Mouse (Mus musculus) forebrain, embryonic 13.5 days (tissue): ENCODE measurements around the gene Nr2c1. TPM values are rescaled to one million over a fixed set of nuclear protein-coding genes. Genes with fewer than 3 reads are reported as not detected.

Experiments used
- ATAC-seq: fragments of 200-750 bp; cut with Nextera tagmentation; 2 replicates; pipeline ENCODE4 v1.8.0; 2017
- H3K27ac ChIP-seq: fragments of 300-500 bp; sonication (generic); 2 replicates; pipeline ENCODE4 v1.5.1; 2015; ENCODE audit warnings: inconsistent platforms, mild to moderate bottlenecking, moderate library complexity
- H3K27me3 ChIP-seq: fragments of 300-500 bp; sonication (generic); 2 replicates; pipeline ENCODE4 v1.6.1; 2015; ENCODE audit warnings: mild to moderate bottlenecking, inconsistent platforms
- H3K36me3 ChIP-seq: fragments of 300-500 bp; sonication (generic); 2 replicates; pipeline ENCODE4 v1.6.1; 2015; ENCODE audit warnings: mild to moderate bottlenecking, inconsistent platforms; ENCODE audit not compliant: poor library complexity, severe bottlenecking
- H3K4me1 ChIP-seq: fragments of 300-500 bp; sonication (generic); 2 replicates; pipeline ENCODE4 v1.6.1; 2015; ENCODE audit warnings: inconsistent platforms
- H3K4me2 ChIP-seq: fragments of 300-500 bp; sonication (generic); 2 replicates; pipeline ENCODE4 v1.6.1; 2015; ENCODE audit warnings: inconsistent platforms, mild to moderate bottlenecking, moderate library complexity
- H3K4me3 ChIP-seq: fragments of 300-500 bp; sonication (generic); 2 replicates; pipeline ENCODE4 v1.5.1; 2015; ENCODE audit warnings: mild to moderate bottlenecking, inconsistent platforms
- H3K9ac ChIP-seq: fragments of 300-500 bp; sonication (generic); 2 replicates; pipeline ENCODE4 v1.6.1; 2015; ENCODE audit warnings: mild to moderate bottlenecking, inconsistent platforms
- H3K9me3 ChIP-seq: fragments of 300-500 bp; sonication (generic); replicated peaks from 2 replicates; pipeline ENCODE4 v1.6.1; 2016; ENCODE audit warnings: inconsistent platforms
- WGBS: fragments of 180-500 bp; shearing (Covaris S2); methylation state at CpG from one replicate; pipeline ENCODE4 v1.1.7; 2015; 5-methylcytosine and 5-hydroxymethylcytosine counted together
- polyA plus RNA-seq: library from polyadenylated mRNA; unstranded; fragments of >200 nt; fragmentation: Nextera tagmentation; extraction: Ambion mirVana; gene quantifications from 2 replicates; pipeline ENCODE4 v1.2.1, GENCODE M21; 2015

The Nr2c1 gene
- 7.8 and 8.6 TPM in 2 replicates for polyA plus RNA-seq

DNA sequence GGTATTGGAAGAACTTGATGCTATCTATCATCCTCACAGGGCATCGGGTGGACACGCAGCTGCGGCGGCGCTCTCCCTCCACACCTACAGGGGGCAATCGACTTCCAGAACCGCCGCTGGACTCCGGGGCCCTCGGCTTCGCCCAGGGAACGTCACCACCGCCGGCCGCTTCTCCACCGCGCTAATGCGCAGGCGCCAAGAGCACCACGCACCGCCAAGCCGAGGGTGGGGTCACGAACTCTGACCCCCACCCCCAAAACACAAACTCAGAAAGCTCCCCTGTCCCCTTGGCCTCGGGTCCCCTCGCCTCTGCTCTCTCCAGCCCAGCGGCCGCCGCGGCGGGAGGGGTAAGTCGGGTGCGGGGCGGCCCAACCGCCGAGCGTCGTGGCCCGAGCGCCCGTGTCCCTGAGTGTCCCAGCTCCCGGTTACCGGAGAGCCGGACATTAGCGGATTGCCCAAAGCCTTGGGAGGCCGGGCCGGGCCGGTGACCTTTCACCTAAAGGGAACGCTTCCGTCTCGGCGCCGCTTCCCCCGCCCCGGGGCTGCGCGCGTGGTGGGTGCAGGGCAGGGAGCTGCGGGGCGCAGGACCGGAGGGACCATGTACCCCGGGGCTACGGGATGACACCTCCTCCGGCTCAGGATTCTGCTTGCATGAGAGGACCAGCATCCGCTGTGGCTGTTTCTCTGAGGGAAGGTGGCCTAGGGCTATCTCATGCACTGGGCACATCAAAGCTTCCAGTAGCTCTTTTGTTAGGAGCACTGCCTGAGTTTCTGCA lies at the start of gene Nr2c1:
Gene Nr2c1 (plus strand): TSS at position 268 of the 776 bp plus-strand sequence.
- Histone ChIP-seq H3K9ac (peak within 1 kb of the TSS; percentile 90), H3K4me1 (peaks cover 18% of the 10 kb centered on the region), H3K27me3 (no peaks in the 10 kb centered on the region), H3K36me3 (no peaks in the 10 kb centered on the region), H3K4me2 (peak within 1 kb of the TSS; percentile 74), H3K27ac (peak within 1 kb of the TSS; percentile 52), H3K4me3 (peak within 1 kb of the TSS; percentile 86), H3K9me3 (no peaks in the 10 kb centered on the region)
- under 1% methylated on average over 64 of the region's 64 CpGs for WGBS
- peak; percentile 95 for ATAC-seq

DNA sequence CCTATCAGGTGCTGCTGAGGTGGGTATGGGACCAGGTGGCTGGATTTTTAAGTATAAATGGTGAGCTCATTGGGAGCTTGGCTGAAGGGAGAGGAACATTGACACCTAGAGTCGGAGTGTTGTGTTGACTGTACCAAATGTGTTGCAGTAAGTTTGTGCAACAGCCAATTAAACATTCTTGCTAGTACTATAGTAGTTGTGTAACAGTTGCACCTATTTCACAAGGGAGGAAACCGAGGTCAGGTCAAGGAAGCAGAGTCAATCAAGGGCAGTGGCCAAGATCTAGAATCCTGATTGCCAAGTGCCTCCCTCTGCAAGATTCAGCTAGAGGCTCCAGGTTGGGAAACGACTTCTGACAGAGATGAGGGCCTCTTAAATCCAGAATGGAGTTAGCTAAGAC lies 49.7 kb upstream of the Nr2c1 start:
- Histone ChIP-seq H3K4me3 (no peak overlapping the region), H3K9ac (no peak overlapping the region), H3K27me3 (no peaks in the 10 kb centered on the region), H3K9me3 (no peaks in the 10 kb centered on the region), H3K4me2 (no peak overlapping the region), H3K27ac (no peak overlapping the region), H3K4me1 (no peaks in the 10 kb centered on the region), H3K36me3 (no peaks in the 10 kb centered on the region)
- 82% methylated on average over 3 of the region's 3 CpGs for WGBS
- ATAC-seq: no peak

- no peak overlapping the region for H3K4me3 ChIP-seq
- ATAC-seq: no peak
- WGBS: 92% methylated on average over 10 of the region's 10 CpGs
- no peak overlapping the region for H3K4me2 ChIP-seq
- H3K9ac ChIP-seq: no peak overlapping the region
- no peaks in the 10 kb centered on the region for H3K36me3 ChIP-seq
- no peaks in the 10 kb centered on the region for H3K4me1 ChIP-seq
- no peaks in the 10 kb centered on the region for H3K9me3 ChIP-seq
- no peaks in the 10 kb centered on the region for H3K27me3 ChIP-seq
- H3K27ac ChIP-seq: no peak overlapping the region
Observed at GRCm38 (mm10) chr10:94105498-94105897, 42.3 kb upstream of the Nr2c1 start.

GRCm38 (mm10) chr10:94107168-94107567 lies 40.7 kb upstream of the Nr2c1 start:
- Histone ChIP-seq H3K4me3 (no peak overlapping the region), H3K36me3 (no peaks in the 10 kb centered on the region), H3K4me2 (no peak overlapping the region), H3K9me3 (no peaks in the 10 kb centered on the region), H3K27ac (no peak overlapping the region), H3K4me1 (no peaks in the 10 kb centered on the region), H3K27me3 (no peaks in the 10 kb centered on the region), H3K9ac (no peak overlapping the region)
- 85% methylated on average over 4 of the region's 4 CpGs for WGBS
- no peak for ATAC-seq

GRCm38 (mm10) chr10:94107607-94108006 lies 40.2 kb upstream of the Nr2c1 start:
- 95% methylated on average over 7 of the region's 7 CpGs for WGBS
- no peak for ATAC-seq
- Histone ChIP-seq H3K27ac (no peak overlapping the region), H3K4me1 (no peaks in the 10 kb centered on the region), H3K9me3 (no peaks in the 10 kb centered on the region), H3K36me3 (no peaks in the 10 kb centered on the region), H3K4me2 (no peak overlapping the region), H3K9ac (no peak overlapping the region), H3K4me3 (no peak overlapping the region), H3K27me3 (no peaks in the 10 kb centered on the region)

- no peaks in the 10 kb centered on the region for H3K36me3 ChIP-seq
- H3K27ac ChIP-seq: no peak overlapping the region
- no peaks in the 10 kb centered on the region for H3K27me3 ChIP-seq
- no peaks in the 10 kb centered on the region for H3K4me1 ChIP-seq
- no peak overlapping the region for H3K4me3 ChIP-seq
- ATAC-seq: no peak
- no peak overlapping the region for H3K4me2 ChIP-seq
- H3K9ac ChIP-seq: no peak overlapping the region
- WGBS: 93% methylated on average over 6 of the region's 6 CpGs
- no peaks in the 10 kb centered on the region for H3K9me3 ChIP-seq
Observed at GRCm38 (mm10) chr10:94108791-94109190, 39.0 kb upstream of the Nr2c1 start.

DNA sequence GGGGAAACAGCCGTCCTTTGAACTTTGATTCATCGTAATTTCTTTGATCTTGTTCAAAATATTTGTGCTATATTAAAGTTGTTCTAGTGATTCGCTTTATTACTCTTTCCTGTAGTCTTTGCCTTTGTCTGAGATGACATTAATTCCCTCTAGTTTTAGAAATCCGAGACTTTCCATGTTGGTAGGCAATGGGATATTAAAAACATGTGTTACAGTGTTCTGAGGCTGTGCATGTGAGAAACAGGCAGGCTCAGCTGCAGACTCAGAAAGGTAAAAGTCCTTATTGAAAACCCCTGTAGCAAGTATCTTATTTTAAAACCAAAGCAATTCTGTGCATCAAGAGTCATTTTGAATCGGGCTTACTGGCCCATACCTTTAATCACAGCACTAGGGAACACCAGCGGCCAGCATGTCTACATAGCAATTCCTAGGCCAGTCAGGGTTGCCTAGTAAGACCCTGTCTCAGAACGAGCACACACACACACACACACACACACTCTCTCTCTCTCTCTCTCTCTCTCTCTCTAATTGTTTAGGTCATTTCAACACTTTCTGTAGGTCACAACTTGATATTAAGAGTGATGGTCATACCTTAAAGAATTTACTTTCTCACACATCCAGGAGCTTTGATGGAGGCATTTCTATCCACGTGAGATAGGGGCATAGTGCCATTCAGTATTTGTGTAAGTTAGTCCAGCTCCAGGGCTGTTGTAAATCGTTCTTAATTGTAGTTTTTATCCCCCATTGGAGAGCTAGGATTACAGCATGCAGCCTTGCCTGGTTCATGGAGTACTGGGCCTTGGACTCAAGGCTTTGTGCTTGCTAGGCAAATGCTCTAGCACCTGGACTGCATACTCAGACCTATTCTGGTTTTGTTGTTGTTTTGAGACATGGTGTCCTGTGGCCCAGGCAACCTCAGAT lies 36.7 kb upstream of the Nr2c1 start:
- Histone ChIP-seq H3K9me3 (no peaks in the 10 kb centered on the region), H3K27ac (no peak overlapping the region), H3K4me2 (no peak overlapping the region), H3K36me3 (no peaks in the 10 kb centered on the region), H3K9ac (no peak overlapping the region), H3K4me3 (no peak overlapping the region), H3K4me1 (no peaks in the 10 kb centered on the region), H3K27me3 (no peaks in the 10 kb centered on the region)
- 87% methylated on average over 9 of the region's 9 CpGs for WGBS
- ATAC-seq: no peak

GRCm38 (mm10) chr10:94112207-94112606 lies 35.6 kb upstream of the Nr2c1 start:
- Histone ChIP-seq H3K9me3 (no peaks in the 10 kb centered on the region), H3K27ac (no peak overlapping the region), H3K4me1 (no peaks in the 10 kb centered on the region), H3K27me3 (no peaks in the 10 kb centered on the region), H3K36me3 (no peaks in the 10 kb centered on the region), H3K4me2 (no peak overlapping the region), H3K9ac (no peak overlapping the region), H3K4me3 (no peak overlapping the region)
- no peak for ATAC-seq
- WGBS: 75% methylated on average over 3 of the region's 3 CpGs

GRCm38 (mm10) chr10:94115893-94116599 lies 31.8 kb upstream of the Nr2c1 start:
- Histone ChIP-seq H3K9me3 (no peaks in the 10 kb centered on the region), H3K4me1 (no peaks in the 10 kb centered on the region), H3K4me3 (no peak overlapping the region), H3K9ac (no peak overlapping the region), H3K36me3 (no peaks in the 10 kb centered on the region), H3K27ac (no peak overlapping the region), H3K4me2 (no peak overlapping the region), H3K27me3 (no peaks in the 10 kb centered on the region)
- 36% methylated on average over 6 of the region's 6 CpGs for WGBS
- peak; percentile 85 for ATAC-seq

DNA sequence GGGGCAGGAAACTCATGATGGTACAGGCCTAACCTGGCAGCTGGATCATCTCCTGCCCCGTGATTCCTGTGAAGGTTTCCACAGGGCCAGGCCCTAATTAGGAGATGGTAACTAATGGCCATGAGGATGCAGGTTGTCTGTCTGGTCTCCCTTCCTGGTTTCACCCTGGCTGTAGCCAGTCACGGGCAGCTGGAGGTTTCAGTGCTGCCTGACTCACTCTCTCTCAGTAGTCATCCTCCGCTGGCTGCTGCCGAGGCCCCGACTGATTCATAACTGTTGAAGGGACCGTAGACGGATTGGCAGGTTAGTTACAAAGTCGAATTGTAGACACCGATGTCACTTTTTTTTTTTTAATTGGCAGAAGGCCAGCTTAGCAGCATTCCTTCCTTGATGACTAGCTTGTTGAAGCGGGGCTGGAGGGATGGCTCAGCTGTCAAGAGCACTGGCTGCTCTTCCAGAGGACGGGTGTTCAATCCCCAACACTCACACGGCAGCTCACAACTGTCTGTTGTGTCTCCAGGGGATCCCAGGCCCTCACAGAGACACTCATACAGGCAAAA lies 31.0 kb upstream of the Nr2c1 start:
- Histone ChIP-seq H3K4me2 (no peak overlapping the region), H3K4me3 (no peak overlapping the region), H3K27me3 (no peaks in the 10 kb centered on the region), H3K9ac (no peak overlapping the region), H3K9me3 (no peaks in the 10 kb centered on the region), H3K27ac (no peak overlapping the region), H3K4me1 (no peaks in the 10 kb centered on the region), H3K36me3 (no peaks in the 10 kb centered on the region)
- WGBS: 80% methylated on average over 12 of the region's 12 CpGs
- ATAC-seq: no peak

DNA sequence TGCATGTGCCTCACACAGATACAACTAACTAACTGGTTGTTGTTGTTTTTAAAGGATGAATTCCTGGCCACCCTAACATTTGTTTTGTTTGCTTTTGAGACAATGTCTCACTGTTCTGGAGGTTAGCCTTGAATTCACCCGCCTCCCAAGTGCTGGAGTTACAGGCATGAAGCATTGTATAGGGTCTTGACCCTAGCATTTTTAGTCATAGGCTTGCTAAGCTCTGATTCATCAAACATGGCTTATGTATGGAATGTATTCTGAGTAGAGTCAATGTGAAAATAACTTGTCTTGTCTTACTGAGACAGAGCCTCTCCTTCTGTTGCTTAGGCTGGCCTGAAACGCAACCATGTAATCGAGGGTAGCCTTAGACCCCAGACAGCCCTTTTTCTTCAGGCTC lies 29.9 kb upstream of the Nr2c1 start:
- Histone ChIP-seq H3K9ac (no peak overlapping the region), H3K27ac (no peak overlapping the region), H3K4me3 (no peak overlapping the region), H3K9me3 (no peaks in the 10 kb centered on the region), H3K4me1 (no peaks in the 10 kb centered on the region), H3K4me2 (no peak overlapping the region), H3K36me3 (no peaks in the 10 kb centered on the region), H3K27me3 (no peaks in the 10 kb centered on the region)
- no peak for ATAC-seq
- WGBS: 91% methylated on average over 3 of the region's 3 CpGs
